Mouse (Mus musculus) lung, postnatal 25 days (tissue): Measurements from ENCODE around the gene Ctsk.
"Not testable (repeated sequence)": the region's sequence is repeated elsewhere in the genome, so short reads cannot be mapped to it uniquely, and the experiment has no call there.

Experiments
- DNase-seq: peaks from one replicate; pipeline ENCODE4 v3.0.0; 2022; ENCODE audit warnings: low spot score

Gene Ctsk

DNA sequence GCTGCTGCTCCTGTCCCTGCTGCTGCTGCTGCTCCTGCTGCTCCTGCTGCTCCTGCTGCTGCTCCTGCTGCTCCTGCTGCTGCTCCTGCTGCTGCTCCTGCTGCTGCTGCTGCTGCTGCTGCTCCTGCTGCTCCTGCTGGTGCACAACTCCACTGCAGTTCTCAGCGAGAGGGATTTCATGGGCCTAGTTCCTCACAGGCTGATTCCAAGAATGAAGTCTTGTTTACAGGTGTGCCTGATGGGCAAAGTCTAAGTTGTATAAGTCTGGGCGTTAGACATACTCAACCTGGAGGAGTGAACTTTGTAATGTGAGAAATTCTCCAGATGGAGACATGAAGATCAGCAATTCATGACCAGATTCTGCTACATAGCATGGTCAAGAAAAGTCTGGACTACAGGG, 25.6 kb downstream of the Ctsk start:
- DNase-seq, result no peak

DNA sequence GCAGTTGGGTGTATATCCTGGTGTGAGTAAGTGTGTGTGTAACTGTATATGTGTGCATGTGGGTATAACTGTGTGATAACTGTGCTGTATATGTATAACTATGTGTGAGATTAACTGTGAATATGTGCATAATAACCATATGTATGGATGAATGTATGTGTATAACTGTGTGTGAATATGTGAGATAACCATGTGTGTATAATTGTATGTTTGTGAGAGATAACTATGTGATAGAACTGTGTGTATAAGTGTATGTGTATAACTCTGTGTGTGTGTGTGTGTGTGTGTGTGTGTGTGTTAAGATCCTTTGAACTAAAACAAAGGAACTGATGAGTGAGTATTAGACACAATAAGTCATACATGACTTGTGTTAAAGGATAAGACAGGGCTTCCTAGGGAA, 27.1 kb downstream of the Ctsk start:
- DNase-seq, result no peak

DNA sequence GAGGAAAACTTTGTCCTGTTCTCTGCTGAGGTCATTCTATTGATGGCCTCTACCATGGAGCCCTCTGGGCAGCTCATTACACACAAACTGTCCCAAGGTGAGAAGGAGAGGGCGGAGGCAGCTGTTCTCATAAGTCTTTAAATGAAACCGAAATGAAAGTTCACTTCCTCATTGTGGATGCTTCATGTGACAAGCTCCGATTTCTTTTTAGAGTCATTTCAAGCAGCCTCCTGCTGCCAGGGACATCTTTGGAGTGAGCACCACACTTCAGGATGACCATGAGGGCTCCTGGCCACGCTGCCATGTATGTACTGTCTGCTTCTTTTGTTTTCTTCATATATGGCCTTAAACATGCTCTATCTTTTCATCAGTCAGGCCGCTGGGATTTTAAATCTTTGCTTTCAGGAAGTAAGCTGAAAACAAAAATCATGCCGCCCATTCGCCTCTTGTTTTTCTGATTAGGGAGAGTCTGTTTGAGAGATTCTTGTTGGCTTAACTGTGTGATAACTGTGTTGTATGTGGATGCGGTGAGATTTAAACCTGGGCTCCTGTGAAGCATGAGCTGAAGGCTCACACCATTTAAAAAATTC, 27.7 kb downstream of the Ctsk start, which contains the start of gene Ctss:
Gene Ctss (plus strand): TSS at position 165 of the 590 bp plus-strand sequence.
- DNase-seq, result peak; percentile 49

DNA sequence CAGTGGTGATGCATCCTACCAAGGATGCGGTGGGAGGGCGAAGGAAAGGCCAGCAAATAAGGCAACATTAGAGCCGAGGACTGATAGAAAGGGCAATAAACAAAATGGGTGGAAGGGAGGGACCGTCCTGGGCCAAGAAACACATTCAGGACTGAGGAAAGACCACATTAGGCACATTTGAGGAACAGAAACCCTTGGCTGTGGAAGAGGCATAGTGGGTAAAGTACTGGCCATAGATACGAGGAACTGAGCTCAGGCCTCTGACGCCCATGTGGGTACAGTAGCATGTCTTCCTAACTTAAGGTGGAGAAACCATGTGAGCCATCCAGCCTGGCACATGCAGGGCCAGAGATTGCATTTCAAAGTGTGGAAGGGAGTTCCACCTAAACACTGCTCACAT, 30.8 kb downstream of the Ctsk start:
- peak; percentile 16 for DNase-seq

DNA sequence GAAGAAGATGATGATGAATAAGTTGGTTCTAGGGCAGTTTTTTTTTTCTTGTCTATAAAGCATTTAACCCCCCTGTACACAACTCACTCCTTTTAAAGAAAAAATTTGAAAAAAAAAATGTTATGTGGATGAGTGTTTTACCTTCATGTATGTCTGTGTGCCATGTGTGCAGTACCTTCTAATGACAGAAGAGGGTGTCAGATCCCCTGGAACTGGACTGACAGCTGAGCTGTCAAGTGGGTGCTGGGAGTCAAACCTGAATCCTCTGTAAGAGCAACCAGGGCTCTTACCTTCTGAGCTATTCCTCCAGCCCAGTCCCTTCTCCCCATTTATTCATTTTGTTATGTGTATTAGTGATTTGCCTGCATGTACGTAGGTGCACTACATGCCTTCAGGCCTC, 32.0 kb downstream of the Ctsk start:
- no peak for DNase-seq

DNA sequence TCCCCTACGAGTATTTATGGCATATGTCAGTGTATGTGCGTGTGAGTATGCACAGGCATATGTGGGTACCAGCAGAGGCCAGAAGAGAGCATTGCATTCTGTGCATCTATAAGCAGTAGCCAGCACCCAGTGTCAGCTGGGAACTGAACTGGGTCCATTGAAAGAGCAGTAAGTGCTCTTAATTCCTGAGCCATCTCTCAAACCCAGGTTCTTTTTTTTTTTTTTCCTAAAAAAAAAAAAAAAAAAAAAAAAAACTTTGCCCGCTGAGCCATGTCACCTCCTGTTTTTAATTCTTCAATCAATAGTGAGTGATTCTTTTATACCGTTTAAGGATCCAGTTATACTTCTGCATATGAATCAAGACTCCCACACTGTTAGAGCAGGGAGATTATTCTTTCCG, 34.3 kb downstream of the Ctsk start:
- DNase-seq, result no peak

DNA sequence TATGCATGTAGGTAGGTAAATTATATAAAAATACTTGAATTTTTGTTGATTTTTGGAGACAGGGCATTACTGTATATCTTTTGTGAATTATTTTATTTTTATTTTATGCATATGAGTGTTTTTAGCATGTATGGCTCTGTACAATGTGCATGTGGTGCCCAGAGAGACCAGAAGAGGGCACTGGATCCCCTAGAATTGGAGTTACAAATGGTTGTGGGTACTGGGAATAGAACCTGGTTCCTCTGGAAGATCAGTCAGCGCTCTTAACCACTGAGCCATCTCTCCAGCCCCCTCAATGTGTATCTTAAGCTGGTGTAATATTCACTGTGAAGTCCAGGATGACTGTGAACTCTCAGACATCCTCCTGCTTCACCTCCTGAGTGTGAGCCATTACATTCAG, 35.9 kb downstream of the Ctsk start:
- DNase-seq, result no peak

DNA sequence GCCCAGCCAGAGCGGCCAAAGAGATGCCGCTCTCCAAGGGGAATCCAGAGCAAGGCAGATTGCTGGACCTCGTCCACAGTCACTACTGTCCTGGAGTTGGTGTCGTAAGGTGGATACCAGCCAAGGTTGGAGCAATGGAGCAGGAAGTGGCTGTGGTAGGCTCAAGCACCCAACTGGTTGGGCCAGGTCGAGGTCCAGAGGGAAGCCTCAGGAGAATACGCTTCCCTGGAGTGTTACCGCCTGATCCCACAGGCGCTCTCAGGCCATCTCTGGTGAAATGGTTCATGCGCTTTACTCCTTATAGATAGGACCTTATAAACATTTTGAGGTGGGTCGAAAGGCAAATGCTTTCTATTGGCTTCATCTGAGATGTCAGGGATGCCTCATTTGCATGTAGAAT, 39.9 kb downstream of the Ctsk start:
- no peak for DNase-seq

DNA sequence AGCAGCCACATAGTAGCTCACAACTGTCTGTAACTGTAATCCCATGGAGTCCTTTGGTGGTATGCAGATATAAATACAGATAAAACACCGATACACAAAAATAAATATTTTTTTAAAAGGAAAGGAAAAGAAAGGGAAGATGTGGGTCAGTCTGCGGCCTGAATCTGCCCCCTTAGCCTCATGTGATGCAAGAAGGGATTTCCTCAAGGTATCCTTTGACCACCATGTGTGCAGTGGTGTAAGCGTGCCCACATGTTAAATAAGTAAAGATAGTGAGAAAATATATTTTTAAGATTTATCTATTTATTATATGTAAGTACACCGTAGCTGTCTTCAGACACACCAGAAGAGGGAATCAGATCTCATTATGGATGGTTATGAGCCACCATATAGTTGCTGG, 40.8 kb downstream of the Ctsk start:
- DNase-seq, result no peak

DNA sequence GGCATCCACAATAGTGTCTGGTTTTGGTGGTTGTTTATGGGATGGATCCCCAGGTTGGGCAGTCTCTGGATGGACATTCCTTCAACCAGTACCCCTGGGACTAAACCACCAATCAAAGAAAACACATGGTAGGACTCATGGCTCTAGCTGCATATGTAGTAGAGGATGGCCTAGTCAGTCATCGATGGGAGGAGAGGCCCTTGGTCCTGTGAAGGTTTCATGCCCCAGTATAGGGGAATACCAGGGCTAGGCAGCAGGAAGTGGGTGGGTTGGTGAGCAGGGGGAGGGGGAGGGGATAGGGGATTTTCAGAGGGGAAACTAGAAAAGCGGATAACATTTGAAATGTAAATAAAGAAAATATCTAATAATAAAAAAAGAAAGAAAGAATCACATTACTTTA, 42.1 kb downstream of the Ctsk start:
- not testable (repeated sequence) for DNase-seq

DNA sequence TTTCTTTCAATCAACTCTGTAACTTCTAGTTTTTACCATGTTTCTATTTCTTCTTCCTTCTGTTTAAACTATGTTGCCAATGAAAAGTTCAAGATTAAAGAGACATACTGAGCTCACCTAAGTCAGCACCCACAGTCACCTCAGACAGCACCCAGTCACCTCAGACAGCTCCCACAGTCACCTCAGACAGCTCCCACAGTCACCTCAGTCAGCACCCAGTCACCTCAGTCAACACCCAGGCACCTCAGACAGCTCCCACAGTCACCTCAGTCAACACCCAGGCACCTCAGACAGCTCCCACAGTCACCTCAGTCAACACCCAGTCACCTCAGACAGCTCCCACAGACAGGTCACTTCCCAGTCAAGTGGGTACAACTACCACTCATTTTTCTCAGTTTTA, 43.1 kb downstream of the Ctsk start:
- DNase-seq, result no peak

DNA sequence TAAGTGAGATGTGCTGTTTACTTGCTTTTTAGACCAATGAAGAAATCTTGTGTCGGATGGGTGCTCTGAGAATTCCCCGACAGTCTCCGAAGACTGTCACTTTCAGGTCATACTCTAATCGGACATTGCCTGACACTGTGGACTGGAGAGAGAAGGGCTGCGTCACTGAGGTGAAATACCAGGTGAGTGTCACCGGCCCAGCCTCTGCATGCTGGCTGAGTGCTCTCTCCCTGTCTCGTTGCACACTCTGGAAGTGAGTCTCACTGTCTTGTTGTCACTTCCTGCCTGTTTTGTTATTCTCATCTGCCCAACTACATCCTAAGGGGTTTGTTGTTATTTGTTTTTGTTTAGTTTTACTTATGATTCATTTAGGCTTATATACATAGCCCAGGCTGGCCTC, 43.9 kb downstream of the Ctsk start:
- no peak for DNase-seq

DNA sequence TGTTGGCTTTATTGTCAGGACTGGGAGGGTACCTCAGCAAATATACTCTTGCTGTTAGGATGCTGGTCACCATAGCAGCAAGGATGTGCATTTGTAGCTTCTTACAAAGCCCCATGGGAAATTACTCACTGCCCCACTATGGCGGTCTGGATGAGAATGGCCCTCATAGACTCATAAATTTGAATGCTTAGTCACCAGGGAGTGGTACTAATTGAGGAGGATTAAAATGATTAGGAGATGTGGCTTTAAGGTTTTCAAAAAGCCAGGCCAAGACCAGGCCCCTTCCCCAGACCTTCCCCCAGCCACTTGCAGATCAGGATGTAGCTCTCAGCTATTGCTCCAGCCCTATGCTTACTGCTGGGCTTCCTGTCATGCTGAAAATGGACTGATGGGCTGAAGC, 51.1 kb downstream of the Ctsk start:
- no peak for DNase-seq

DNA sequence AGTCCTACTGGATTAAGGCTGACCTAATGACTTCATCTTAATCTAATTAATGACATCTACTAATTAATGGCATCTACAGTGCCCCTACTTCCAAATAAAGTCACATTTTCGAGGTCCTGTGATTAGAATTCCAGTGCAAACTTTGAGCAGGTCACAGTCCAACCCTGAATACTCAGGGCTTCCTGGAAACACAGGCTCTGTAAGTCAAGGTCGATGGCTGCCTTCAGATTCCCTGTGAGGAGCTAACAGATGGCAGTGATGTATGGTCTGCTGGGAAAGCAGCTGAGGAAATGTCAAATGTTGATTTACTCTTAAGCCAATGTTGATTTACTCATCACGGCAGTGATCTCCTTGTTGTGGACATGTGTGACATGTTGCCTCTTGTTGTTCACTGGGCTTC, 54.9 kb downstream of the Ctsk start:
- DNase-seq, result no peak
